Mouse (Mus musculus): ENCODE data around the gene Atp5d. TPM values are rescaled to one million over a fixed set of nuclear protein-coding genes. Genes with fewer than 3 reads are reported as not detected.

Gene Atp5d
- polyA plus RNA-seq, 1 experiment: 4,813 TPM

GRCm38 (mm10) chr10:80097275-80097674, 41.2 kb upstream of the Atp5d start:
- Histone ChIP-seq H3K27me3 (ENCODE audit: control insufficient read depth, insufficient read depth, low read length) (no peaks in the 10 kb centered on the region), H3K4me1 (ENCODE audit: control insufficient read depth, insufficient read depth, insufficient read length, low read length) (peaks cover 51% of the 10 kb centered on the region), H3K36me3 (ENCODE audit: control insufficient read depth, insufficient read depth, low read length) (peaks cover 13% of the 10 kb centered on the region; the same call in 1 of the 2 replicates), H3K4me3 (ENCODE audit: low read depth, low read length) (peak overlapping the region; percentile 0; the same call in 1 of the 2 replicates), H3K27ac (ENCODE audit: insufficient read depth, low read depth, low read length) (0 out of 2 replicates have a peak overlapping the region, but pooled peaks have one; percentile 9)
- 17% methylated on average over 7 of the region's 7 CpGs for WGBS
- no peak for TF ChIP-seq POLR2A (IDR thresholded peaks at IDR 0.05; ENCODE audit: low read depth, low read length)
- no peak for TF ChIP-seq CTCF (IDR thresholded peaks at IDR 0.05; ENCODE audit: extremely low read depth, insufficient read length, insufficient replicate concordance, low read depth, low read length)

DNA sequence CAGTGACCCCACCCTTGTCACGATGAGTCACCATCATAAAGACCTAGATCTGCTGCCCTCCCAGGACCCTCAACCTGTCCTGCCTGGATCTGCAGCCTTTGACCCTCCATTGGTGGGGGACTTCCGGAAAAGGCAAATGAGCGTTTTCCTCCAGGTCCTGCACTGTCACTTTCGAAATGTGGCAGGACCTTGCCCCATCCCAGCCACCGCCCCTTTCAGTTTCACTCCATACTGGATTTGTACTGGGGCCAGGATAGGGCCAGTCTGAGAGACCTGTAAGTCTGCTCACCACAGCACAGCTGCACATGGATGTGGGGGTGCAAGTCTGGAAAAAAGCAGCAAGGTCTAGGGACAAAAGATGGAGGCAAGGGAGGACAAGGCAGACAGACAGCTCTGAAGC, 39.8 kb upstream of the Atp5d start:
- H3K27me3 ChIP-seq (ENCODE audit: control insufficient read depth, insufficient read depth, low read length): no peaks in the 10 kb centered on the region
- 9% methylated on average over 5 of the region's 5 CpGs for WGBS
- H3K4me1 ChIP-seq (ENCODE audit: control insufficient read depth, insufficient read depth, insufficient read length, low read length): peaks cover 53% of the 10 kb centered on the region
- peak overlapping the region; percentile 90 for H3K27ac ChIP-seq (ENCODE audit: insufficient read depth, low read depth, low read length)
- TF ChIP-seq CTCF (IDR thresholded peaks at IDR 0.05; ENCODE audit: extremely low read depth, insufficient read length, insufficient replicate concordance, low read depth, low read length) (no peak), POLR2A (IDR thresholded peaks at IDR 0.05; ENCODE audit: low read depth, low read length) (peak; percentile 44; the same call in 1 of the 2 replicates)
- peaks cover 12% of the 10 kb centered on the region; the same call in 1 of the 2 replicates for H3K36me3 ChIP-seq (ENCODE audit: control insufficient read depth, insufficient read depth, low read length)
- peak overlapping the region; percentile 29 for H3K4me3 ChIP-seq (ENCODE audit: low read depth, low read length)

GRCm38 (mm10) chr10:80100982-80101381, 37.5 kb upstream of the Atp5d start:
- Histone ChIP-seq H3K27ac (ENCODE audit: insufficient read depth, low read depth, low read length) (peak overlapping the region; percentile 90), H3K4me3 (ENCODE audit: low read depth, low read length) (peak overlapping the region; percentile 73), H3K36me3 (ENCODE audit: control insufficient read depth, insufficient read depth, low read length) (peaks cover 9% of the 10 kb centered on the region; the same call in 1 of the 2 replicates), H3K4me1 (ENCODE audit: control insufficient read depth, insufficient read depth, insufficient read length, low read length) (peaks cover 53% of the 10 kb centered on the region), H3K27me3 (ENCODE audit: control insufficient read depth, insufficient read depth, low read length) (no peaks in the 10 kb centered on the region)
- 14% methylated on average over 11 of the region's 11 CpGs for WGBS
- no peak for TF ChIP-seq CTCF (IDR thresholded peaks at IDR 0.05; ENCODE audit: extremely low read depth, insufficient read length, insufficient replicate concordance, low read depth, low read length)
- TF ChIP-seq POLR2A (IDR thresholded peaks at IDR 0.05; ENCODE audit: low read depth, low read length): no peak

DNA sequence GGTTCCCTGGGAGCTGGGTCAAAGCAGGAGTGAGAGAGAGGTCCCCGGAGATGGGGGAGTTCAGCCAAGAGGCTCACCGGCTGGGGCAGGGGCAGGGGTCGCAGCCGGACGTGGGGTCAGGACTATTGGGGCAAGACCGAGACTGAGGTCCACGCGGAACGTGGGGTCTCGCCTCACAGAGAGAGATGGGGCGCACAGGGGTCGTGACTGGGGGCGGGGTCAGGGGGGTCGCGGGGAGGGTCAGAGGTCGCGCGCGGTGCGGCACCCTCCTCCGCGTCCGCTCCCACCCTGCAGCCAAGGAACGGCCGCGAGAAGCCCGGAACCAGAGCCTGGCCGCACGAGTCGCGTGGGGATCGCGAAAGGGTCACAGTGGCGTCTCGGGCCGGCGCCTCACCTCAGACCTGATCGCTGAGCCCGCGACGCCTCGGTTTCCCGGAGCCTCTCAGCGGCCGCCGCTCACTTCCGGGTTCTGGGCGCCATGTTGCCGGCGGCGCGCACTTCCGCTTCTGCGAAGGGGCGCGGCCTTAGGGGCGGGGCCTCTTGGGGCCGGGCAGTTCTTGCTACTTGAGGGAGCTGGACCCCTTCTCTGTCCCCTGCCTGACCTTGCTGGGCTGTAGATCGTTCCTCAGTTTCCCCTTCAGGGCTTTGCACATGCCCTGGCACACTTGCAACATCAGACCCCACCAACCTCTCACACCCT, 36.1 kb upstream of the Atp5d start:
- under 1% methylated on average over 59 of the region's 59 CpGs for WGBS
- peak overlapping the region; percentile 90 for H3K27ac ChIP-seq (ENCODE audit: insufficient read depth, low read depth, low read length)
- H3K4me1 ChIP-seq (ENCODE audit: control insufficient read depth, insufficient read depth, insufficient read length, low read length): peaks cover 44% of the 10 kb centered on the region
- peak overlapping the region; percentile 73 for H3K4me3 ChIP-seq (ENCODE audit: low read depth, low read length)
- no peaks in the 10 kb centered on the region for H3K36me3 ChIP-seq (ENCODE audit: control insufficient read depth, insufficient read depth, low read length)
- H3K27me3 ChIP-seq (ENCODE audit: control insufficient read depth, insufficient read depth, low read length): no peaks in the 10 kb centered on the region
- TF ChIP-seq POLR2A (IDR thresholded peaks at IDR 0.05; ENCODE audit: low read depth, low read length) (peak; percentile 91), CTCF (IDR thresholded peaks at IDR 0.05; ENCODE audit: extremely low read depth, insufficient read length, insufficient replicate concordance, low read depth, low read length) (no peak)

GRCm38 (mm10) chr10:80103032-80103431, 35.4 kb upstream of the Atp5d start:
- peaks cover 39% of the 10 kb centered on the region for H3K4me1 ChIP-seq (ENCODE audit: control insufficient read depth, insufficient read depth, insufficient read length, low read length)
- TF ChIP-seq CTCF (IDR thresholded peaks at IDR 0.05; ENCODE audit: extremely low read depth, insufficient read length, insufficient replicate concordance, low read depth, low read length) (no peak), POLR2A (IDR thresholded peaks at IDR 0.05; ENCODE audit: low read depth, low read length) (no peak)
- no peaks in the 10 kb centered on the region for H3K27me3 ChIP-seq (ENCODE audit: control insufficient read depth, insufficient read depth, low read length)
- 80% methylated on average over 2 of the region's 2 CpGs for WGBS
- no peak overlapping the region for H3K4me3 ChIP-seq (ENCODE audit: low read depth, low read length)
- H3K36me3 ChIP-seq (ENCODE audit: control insufficient read depth, insufficient read depth, low read length): no peaks in the 10 kb centered on the region
- peak overlapping the region; percentile 18; the same call in 1 of the 2 replicates for H3K27ac ChIP-seq (ENCODE audit: insufficient read depth, low read depth, low read length)

- H3K27me3 ChIP-seq (ENCODE audit: control insufficient read depth, insufficient read depth, low read length): no peaks in the 10 kb centered on the region
- TF ChIP-seq CTCF (IDR thresholded peaks at IDR 0.05; ENCODE audit: extremely low read depth, insufficient read length, insufficient replicate concordance, low read depth, low read length) (no peak), POLR2A (IDR thresholded peaks at IDR 0.05; ENCODE audit: low read depth, low read length) (no peak)
- 76% methylated on average over 3 of the region's 3 CpGs for WGBS
- no peaks in the 10 kb centered on the region for H3K36me3 ChIP-seq (ENCODE audit: control insufficient read depth, insufficient read depth, low read length)
- no peak overlapping the region for H3K4me3 ChIP-seq (ENCODE audit: low read depth, low read length)
- no peak overlapping the region for H3K27ac ChIP-seq (ENCODE audit: insufficient read depth, low read depth, low read length)
- H3K4me1 ChIP-seq (ENCODE audit: control insufficient read depth, insufficient read depth, insufficient read length, low read length): peaks cover 30% of the 10 kb centered on the region
Observed at GRCm38 (mm10) chr10:80104181-80104580, 34.3 kb upstream of the Atp5d start.

DNA sequence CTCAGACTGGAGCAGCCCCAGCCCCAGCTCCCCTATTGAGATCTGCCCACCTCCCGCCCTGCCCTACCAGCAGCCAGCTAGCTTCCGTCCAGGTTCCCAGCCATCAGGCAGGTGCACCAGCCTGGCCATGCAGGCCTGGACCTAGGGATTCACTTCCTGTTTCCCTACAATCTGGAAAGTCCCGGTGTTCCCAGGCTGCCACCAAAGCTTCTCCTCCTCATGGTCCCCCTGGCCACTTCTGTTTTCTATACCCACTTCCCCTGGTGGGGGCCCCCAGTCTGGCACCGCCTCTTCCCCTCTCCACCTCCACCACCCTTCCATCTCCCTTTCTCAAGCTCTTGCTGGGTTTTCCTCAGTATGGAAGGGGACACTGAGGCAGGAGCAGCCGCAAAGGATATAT, 33.0 kb upstream of the Atp5d start, which contains the start of gene Sbno2:
TSS of gene Sbno2 (minus strand) at position 112 of the 400 bp plus-strand sequence.
- no peaks in the 10 kb centered on the region for H3K27me3 ChIP-seq (ENCODE audit: control insufficient read depth, insufficient read depth, low read length)
- H3K4me3 ChIP-seq (ENCODE audit: low read depth, low read length): peak within 1 kb of the TSS; percentile 15
- H3K27ac ChIP-seq (ENCODE audit: insufficient read depth, low read depth, low read length): peak within 1 kb of the TSS; percentile 92
- H3K4me1 ChIP-seq (ENCODE audit: control insufficient read depth, insufficient read depth, insufficient read length, low read length): peaks cover 18% of the 10 kb centered on the region
- TF ChIP-seq POLR2A (IDR thresholded peaks at IDR 0.05; ENCODE audit: low read depth, low read length) (no peak), CTCF (IDR thresholded peaks at IDR 0.05; ENCODE audit: extremely low read depth, insufficient read length, insufficient replicate concordance, low read depth, low read length) (no peak)
- WGBS: 52% methylated on average over 5 of the region's 5 CpGs
- no peaks in the 10 kb centered on the region for H3K36me3 ChIP-seq (ENCODE audit: control insufficient read depth, insufficient read depth, low read length)
